Mouse (Mus musculus) forebrain, embryonic 12.5 days (tissue): Measurements from ENCODE around the gene Scn9a. TPM values are rescaled to one million over a fixed set of nuclear protein-coding genes. Genes with fewer than 3 reads are reported as not detected.

Experiments used
- ATAC-seq: fragments of 200-750 bp; cut with Nextera tagmentation; 2 replicates; pipeline ENCODE4 v1.8.0; 2017; ENCODE audit warnings: moderate TSS enrichment; ENCODE audit not compliant: low FRiP score
- H3K27ac ChIP-seq: fragments of 300-500 bp; sonication (generic); 2 replicates; pipeline ENCODE4 v1.5.1; 2016; ENCODE audit warnings: mild to moderate bottlenecking
- H3K27me3 ChIP-seq: fragments of 300-500 bp; sonication (generic); 2 replicates; pipeline ENCODE4 v1.6.1; 2016; ENCODE audit warnings: mild to moderate bottlenecking
- H3K36me3 ChIP-seq: fragments of 300-500 bp; sonication (generic); replicated peaks from 2 replicates; pipeline ENCODE4 v1.6.1; 2016; ENCODE audit warnings: mild to moderate bottlenecking
- H3K4me1 ChIP-seq: fragments of 300-500 bp; sonication (generic); 2 replicates; pipeline ENCODE4 v1.6.1; 2016
- H3K4me2 ChIP-seq: fragments of 300-500 bp; sonication (generic); 2 replicates; pipeline ENCODE4 v1.6.1; 2016; ENCODE audit warnings: mild to moderate bottlenecking, moderate library complexity
- H3K4me3 ChIP-seq: fragments of 300-500 bp; sonication (generic); replicated peaks from 2 replicates; pipeline ENCODE4 v1.5.1; 2016; ENCODE audit warnings: mild to moderate bottlenecking
- H3K9ac ChIP-seq: fragments of 300-500 bp; sonication (generic); 2 replicates; pipeline ENCODE4 v1.6.1; 2016; ENCODE audit warnings: mild to moderate bottlenecking
- H3K9me3 ChIP-seq: fragments of 300-500 bp; sonication (generic); 2 replicates; pipeline ENCODE4 v1.6.1; 2016
- WGBS: fragments of 180-500 bp; shearing (Covaris S2); methylation state at CpG from one replicate; pipeline ENCODE4 v1.1.7; 2016; 5-methylcytosine and 5-hydroxymethylcytosine counted together
- polyA plus RNA-seq: library from polyadenylated mRNA; unstranded; fragments of >200 nt; fragmentation: Nextera tagmentation; extraction: Ambion mirVana; gene quantifications from 2 replicates; pipeline ENCODE4 v1.2.1, GENCODE M21; 2016

The Scn9a gene
- polyA plus RNA-seq, 1 experiment from 2014 or later, result 1.9 TPM

DNA sequence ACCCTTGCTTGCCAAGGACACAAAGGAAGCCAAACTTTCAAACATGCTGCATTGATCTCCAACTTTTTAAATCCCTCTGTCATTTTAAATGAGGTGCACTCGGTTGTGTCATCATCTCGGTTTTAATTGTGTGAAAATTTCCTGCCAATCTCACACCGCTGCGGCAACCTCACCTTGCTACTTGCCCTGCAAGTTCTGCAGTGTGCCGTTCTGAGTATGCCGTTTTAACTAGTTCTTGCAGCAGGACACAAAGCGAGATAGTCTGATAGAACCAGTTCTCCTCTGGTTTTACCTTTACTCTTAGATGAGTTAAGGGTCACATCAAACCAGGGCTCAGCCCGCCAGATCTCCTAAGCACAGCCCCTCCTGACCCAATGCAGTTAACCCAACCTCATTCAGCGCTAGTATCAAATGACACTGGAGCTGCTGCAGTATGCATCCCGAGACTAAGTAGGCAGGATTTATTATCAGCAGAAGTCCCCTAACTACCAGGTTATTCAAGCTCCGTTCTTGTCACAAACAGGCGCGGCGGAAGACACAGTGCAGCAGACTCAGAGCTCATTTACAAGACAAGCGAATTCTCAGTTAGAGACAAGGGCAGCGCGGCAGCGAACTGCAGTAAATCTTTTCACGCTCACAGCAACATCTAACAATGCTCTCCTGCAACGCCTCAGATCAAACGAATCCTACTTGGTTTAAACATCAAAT, 194.8 kb downstream of the Scn9a start:
- Histone ChIP-seq H3K4me2 (peak overlapping the region; percentile 60), H3K9ac (no peak overlapping the region), H3K36me3 (no peaks in the 10 kb centered on the region), H3K9me3 (no peaks in the 10 kb centered on the region), H3K4me3 (peak overlapping the region; percentile 37), H3K4me1 (peaks cover 10% of the 10 kb centered on the region; the same call in 1 of the 2 replicates), H3K27ac (no peak overlapping the region), H3K27me3 (0 out of 2 replicates have a peak, but pooled peaks cover 3% of the 10 kb centered on the region)
- 5% methylated on average over 21 of the region's 21 CpGs for WGBS
- ATAC-seq, result peak; percentile 79; the same call in 1 of the 2 replicates

DNA sequence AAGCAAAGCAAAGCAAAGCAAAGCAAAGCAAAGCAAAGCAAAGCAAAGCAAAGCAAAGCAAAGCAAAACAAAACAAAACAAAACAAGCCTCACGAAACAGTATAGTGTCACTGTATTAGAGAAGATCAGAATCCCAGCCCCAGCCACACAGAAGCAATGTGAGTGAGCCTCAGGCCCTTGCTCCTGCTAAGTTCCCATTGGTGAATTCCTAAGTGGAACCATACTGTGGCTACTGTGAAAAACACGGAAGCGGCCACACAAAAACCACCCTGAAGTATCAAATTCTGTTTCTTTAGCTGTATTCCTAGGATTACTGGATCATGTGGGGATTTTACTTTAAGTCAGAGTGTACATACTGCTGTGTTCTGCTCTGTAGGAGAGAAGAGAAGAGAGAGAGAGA, 198.5 kb downstream of the Scn9a start:
- Histone ChIP-seq H3K4me2 (no peak overlapping the region), H3K27ac (no peak overlapping the region), H3K4me3 (no peak overlapping the region), H3K36me3 (no peaks in the 10 kb centered on the region), H3K27me3 (0 out of 2 replicates have a peak, but pooled peaks cover 3% of the 10 kb centered on the region), H3K9me3 (no peaks in the 10 kb centered on the region), H3K4me1 (peaks cover 10% of the 10 kb centered on the region; the same call in 1 of the 2 replicates), H3K9ac (no peak overlapping the region)
- no peak for ATAC-seq
- WGBS, result 63% methylated on average over 3 of the region's 3 CpGs

Other genes starting within 250 kb of the Scn9a start
- gene Scn1a, start 194.1 kb downstream of the Scn9a start, polyA plus RNA-seq, result 3.7 and 4.3 TPM in 2 replicates
- not detected in 2 replicates for gene Scn7a, start 150.0 kb upstream of the Scn9a start, polyA plus RNA-seq